Mouse (Mus musculus) forebrain, embryonic 12.5 days (tissue): ENCODE data around the gene Ccdc85b. TPM values are rescaled to one million over a fixed set of nuclear protein-coding genes. Genes with fewer than 3 reads are reported as not detected.
"Not testable (repeated sequence)": the region's sequence is repeated elsewhere in the genome, so short reads cannot be mapped to it uniquely, and the experiment has no call there.

Experiments used
- ATAC-seq: fragments of 200-750 bp; cut with Nextera tagmentation; 2 replicates; pipeline ENCODE4 v1.8.0; 2017; ENCODE audit warnings: moderate TSS enrichment; ENCODE audit not compliant: low FRiP score
- H3K27ac ChIP-seq: fragments of 300-500 bp; sonication (generic); 2 replicates; pipeline ENCODE4 v1.5.1; 2016; ENCODE audit warnings: mild to moderate bottlenecking
- H3K27me3 ChIP-seq: fragments of 300-500 bp; sonication (generic); 2 replicates; pipeline ENCODE4 v1.6.1; 2016; ENCODE audit warnings: mild to moderate bottlenecking
- H3K36me3 ChIP-seq: fragments of 300-500 bp; sonication (generic); replicated peaks from 2 replicates; pipeline ENCODE4 v1.6.1; 2016; ENCODE audit warnings: mild to moderate bottlenecking
- H3K4me1 ChIP-seq: fragments of 300-500 bp; sonication (generic); 2 replicates; pipeline ENCODE4 v1.6.1; 2016
- H3K4me2 ChIP-seq: fragments of 300-500 bp; sonication (generic); 2 replicates; pipeline ENCODE4 v1.6.1; 2016; ENCODE audit warnings: mild to moderate bottlenecking, moderate library complexity
- H3K4me3 ChIP-seq: fragments of 300-500 bp; sonication (generic); replicated peaks from 2 replicates; pipeline ENCODE4 v1.5.1; 2016; ENCODE audit warnings: mild to moderate bottlenecking
- H3K9ac ChIP-seq: fragments of 300-500 bp; sonication (generic); 2 replicates; pipeline ENCODE4 v1.6.1; 2016; ENCODE audit warnings: mild to moderate bottlenecking
- H3K9me3 ChIP-seq: fragments of 300-500 bp; sonication (generic); 2 replicates; pipeline ENCODE4 v1.6.1; 2016
- WGBS: fragments of 180-500 bp; shearing (Covaris S2); methylation state at CpG from one replicate; pipeline ENCODE4 v1.1.7; 2016; 5-methylcytosine and 5-hydroxymethylcytosine counted together
- polyA plus RNA-seq: library from polyadenylated mRNA; unstranded; fragments of >200 nt; fragmentation: Nextera tagmentation; extraction: Ambion mirVana; gene quantifications from 2 replicates; pipeline ENCODE4 v1.2.1, GENCODE M21; 2016

Ccdc85b gene
- polyA plus RNA-seq, result 8.0 and 9.0 TPM in 2 replicates

DNA sequence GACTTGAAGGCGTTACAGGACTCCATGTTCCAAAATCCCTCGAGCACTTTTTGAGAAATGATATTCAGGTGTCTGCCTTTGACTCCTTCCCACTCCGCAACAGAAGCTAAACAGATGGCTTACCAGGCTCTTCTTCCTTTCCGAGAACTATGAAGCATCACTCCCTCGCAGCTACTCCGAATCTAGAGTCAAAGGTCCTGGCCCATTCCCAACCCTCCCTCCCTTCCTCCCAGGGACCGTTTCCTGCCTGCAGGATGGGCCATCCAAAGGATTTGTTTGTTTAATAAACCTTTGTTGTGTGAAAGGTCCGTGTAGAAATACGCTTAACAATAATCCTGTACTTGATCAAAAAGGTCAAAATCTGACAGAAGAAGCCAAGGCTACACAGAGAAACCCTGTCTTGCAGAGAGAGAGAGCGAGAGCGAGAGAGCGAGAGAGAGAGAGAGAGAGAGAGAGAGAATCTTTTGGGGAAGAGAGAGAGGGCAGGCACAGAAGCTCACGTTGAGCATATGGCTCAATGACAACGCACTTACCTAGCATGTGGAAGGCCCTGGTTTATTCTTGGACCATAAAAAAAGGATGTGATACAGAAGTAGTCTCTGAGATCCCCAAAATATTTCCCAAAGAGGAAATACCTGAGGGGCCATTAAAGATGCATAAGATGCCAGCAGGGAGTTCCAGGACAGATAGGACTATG is at the start of gene Ccdc85b:
Gene Ccdc85b, minus strand, starts transcription at position 149 of the 697 bp plus-strand sequence.
- peaks cover 48% of the 10 kb centered on the region for H3K4me1 ChIP-seq
- ATAC-seq, result no peak
- peak within 1 kb of the TSS; percentile 100 for H3K4me2 ChIP-seq
- WGBS, result 16% methylated on average over 14 of the region's 14 CpGs
- no peaks in the 10 kb centered on the region for H3K9me3 ChIP-seq
- peaks cover 21% of the 10 kb centered on the region for H3K36me3 ChIP-seq
- H3K9ac ChIP-seq, result peak within 1 kb of the TSS; percentile 86
- H3K27me3 ChIP-seq, result peaks cover 18% of the 10 kb centered on the region
- peak within 1 kb of the TSS; percentile 94 for H3K27ac ChIP-seq
- H3K4me3 ChIP-seq, result peak within 1 kb of the TSS; percentile 77

- Histone ChIP-seq H3K27me3 (no peaks in the 10 kb centered on the region), H3K4me1 (no peaks in the 10 kb centered on the region), H3K9me3 (no peaks in the 10 kb centered on the region), H3K27ac (no peak within 1 kb of the TSS), H3K36me3 (peaks cover 9% of the 10 kb centered on the region; the same call in 1 of the 2 replicates), H3K9ac (no peak within 1 kb of the TSS), H3K4me3 (no peak within 1 kb of the TSS), H3K4me2 (no peak within 1 kb of the TSS)
- no peak for ATAC-seq
- 52% methylated on average over 17 of the region's 17 CpGs for WGBS
Observed at GRCm38 (mm10) chr19:5503687-5504086, 46.0 kb upstream of the Ccdc85b start, which contains the start of gene 1700020D05Rik. 1700020D05Rik (minus strand) TSS chr19:5503787.

GRCm38 (mm10) chr19:5500330-5500875 is 42.7 kb upstream of the Ccdc85b start:
- WGBS, result 90% methylated on average over 2 of the region's 2 CpGs
- H3K9ac ChIP-seq, result no peak overlapping the region
- H3K9me3 ChIP-seq, result no peaks in the 10 kb centered on the region
- H3K4me1 ChIP-seq, result no peaks in the 10 kb centered on the region
- H3K36me3 ChIP-seq, result peaks cover 39% of the 10 kb centered on the region
- H3K4me3 ChIP-seq, result no peak overlapping the region
- H3K27ac ChIP-seq, result no peak overlapping the region
- ATAC-seq, result no peak
- no peaks in the 10 kb centered on the region for H3K27me3 ChIP-seq
- H3K4me2 ChIP-seq, result no peak overlapping the region

- H3K27ac ChIP-seq, result no peak overlapping the region
- no peaks in the 10 kb centered on the region for H3K27me3 ChIP-seq
- H3K36me3 ChIP-seq, result peaks cover 61% of the 10 kb centered on the region
- H3K4me1 ChIP-seq, result peaks cover 16% of the 10 kb centered on the region
- no peaks in the 10 kb centered on the region for H3K9me3 ChIP-seq
- WGBS, result 89% methylated on average over 16 of the region's 16 CpGs
- no peak overlapping the region for H3K9ac ChIP-seq
- no peak for ATAC-seq
- no peak overlapping the region for H3K4me2 ChIP-seq
- no peak overlapping the region for H3K4me3 ChIP-seq
Observed at GRCm38 (mm10) chr19:5496052-5496370, 38.3 kb upstream of the Ccdc85b start.

DNA sequence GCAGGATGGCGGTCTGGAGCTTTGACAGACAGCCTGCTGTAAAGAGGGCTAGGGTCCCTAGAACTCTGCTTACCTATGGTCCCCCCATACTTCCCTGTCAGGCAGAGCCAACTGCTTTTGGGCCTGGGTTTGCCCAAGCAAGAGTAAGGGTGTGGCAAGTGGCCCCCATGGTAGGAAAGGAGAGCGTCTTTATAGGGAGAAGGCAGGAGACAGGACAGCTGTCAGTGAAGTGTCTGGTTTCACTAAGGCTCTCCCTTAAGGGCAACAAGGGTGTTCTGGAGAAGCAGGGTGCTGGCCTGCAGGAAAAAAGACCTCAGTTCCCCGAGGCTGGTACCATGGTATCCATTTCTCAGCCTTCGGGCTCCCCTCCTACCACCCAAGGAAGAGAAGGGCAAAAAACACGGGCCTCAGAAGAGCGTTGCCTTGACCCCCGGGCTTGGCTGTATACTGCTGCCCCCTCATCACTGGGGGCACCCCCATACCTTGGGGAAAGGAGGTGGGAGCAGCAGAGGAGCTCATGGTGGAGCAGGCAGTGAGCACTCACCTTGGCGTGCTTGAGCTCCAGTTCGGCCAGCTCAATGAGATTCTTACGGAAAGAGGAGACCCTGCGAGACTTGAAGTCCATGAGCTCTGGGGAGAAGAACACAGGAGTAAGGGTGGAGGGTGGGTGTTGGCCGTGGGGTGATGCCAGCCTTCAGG is 37.8 kb upstream of the Ccdc85b start:
- 86% methylated on average over 12 of the region's 12 CpGs for WGBS
- Histone ChIP-seq H3K9ac (no peak overlapping the region), H3K4me1 (peaks cover 16% of the 10 kb centered on the region), H3K36me3 (peaks cover 61% of the 10 kb centered on the region), H3K4me2 (no peak overlapping the region), H3K4me3 (no peak overlapping the region), H3K27ac (0 out of 2 replicates have a peak overlapping the region, but pooled peaks have one; percentile 6), H3K27me3 (no peaks in the 10 kb centered on the region), H3K9me3 (no peaks in the 10 kb centered on the region)
- no peak for ATAC-seq

DNA sequence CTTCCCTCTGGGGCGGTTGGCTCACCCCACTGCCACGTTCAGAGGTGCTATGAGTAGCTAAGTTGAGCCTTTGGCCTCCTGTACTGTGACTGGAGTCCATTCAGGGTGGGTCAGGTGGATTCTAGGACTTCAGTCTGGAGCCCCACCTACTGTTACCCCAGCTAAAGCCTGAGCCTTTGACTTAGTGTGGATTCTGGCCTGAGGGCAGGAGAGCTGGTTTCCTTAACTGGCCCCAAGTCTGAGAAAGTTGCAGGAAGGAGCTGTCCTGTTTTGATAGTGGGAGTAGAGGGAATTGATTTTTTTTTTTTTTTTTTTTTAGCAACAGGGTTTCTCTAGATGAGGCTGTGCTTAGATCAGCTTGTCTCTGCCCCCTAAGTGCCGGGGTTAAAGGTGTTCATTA is 36.6 kb upstream of the Ccdc85b start:
- Histone ChIP-seq H3K9me3 (no peaks in the 10 kb centered on the region), H3K9ac (no peak overlapping the region), H3K27ac (no peak overlapping the region), H3K4me3 (no peak overlapping the region), H3K4me1 (peaks cover 22% of the 10 kb centered on the region), H3K4me2 (no peak overlapping the region), H3K36me3 (peaks cover 61% of the 10 kb centered on the region), H3K27me3 (no peaks in the 10 kb centered on the region)
- WGBS, result 89% methylated on average over 3 of the region's 3 CpGs
- ATAC-seq, result no peak

GRCm38 (mm10) chr19:5493301-5493721 is 35.6 kb upstream of the Ccdc85b start:
- H3K4me3 ChIP-seq, H3K9me3 ChIP-seq, H3K9ac ChIP-seq, H3K27me3 ChIP-seq, H3K4me2 ChIP-seq, ATAC-seq, H3K27ac ChIP-seq: not testable (repeated sequence)
- Histone ChIP-seq H3K4me1 (peaks cover 28% of the 10 kb centered on the region), H3K36me3 (peaks cover 60% of the 10 kb centered on the region)
- WGBS, result 79% methylated on average over 9 of the region's 9 CpGs

DNA sequence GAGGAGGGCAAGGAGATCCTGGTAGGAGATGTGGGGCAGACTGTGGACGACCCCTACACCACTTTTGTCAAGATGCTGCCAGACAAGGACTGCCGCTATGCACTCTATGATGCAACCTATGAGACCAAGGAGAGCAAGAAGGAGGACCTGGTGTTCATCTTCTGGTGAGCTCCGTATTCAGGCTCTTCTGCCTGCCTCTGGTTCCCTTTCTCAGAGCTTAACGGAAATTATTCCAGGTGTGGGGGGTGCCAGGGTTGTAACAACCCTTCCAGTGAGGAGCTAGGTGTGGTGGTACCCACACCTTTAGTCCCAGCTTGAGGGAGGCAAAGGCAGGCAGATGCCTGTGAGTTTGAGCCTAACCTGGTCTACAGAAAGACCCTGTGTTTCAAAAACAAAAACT is 34.9 kb upstream of the Ccdc85b start:
- no peaks in the 10 kb centered on the region for H3K27me3 ChIP-seq
- no peak overlapping the region; the same call in 1 of the 2 replicates for H3K4me2 ChIP-seq
- no peaks in the 10 kb centered on the region for H3K9me3 ChIP-seq
- 87% methylated on average over 4 of the region's 4 CpGs for WGBS
- H3K4me1 ChIP-seq, result peaks cover 31% of the 10 kb centered on the region
- H3K4me3 ChIP-seq, result no peak overlapping the region
- no peak for ATAC-seq
- H3K36me3 ChIP-seq, result peaks cover 53% of the 10 kb centered on the region
- H3K27ac ChIP-seq, result no peak overlapping the region
- H3K9ac ChIP-seq, result no peak overlapping the region

- Histone ChIP-seq H3K4me1 (peaks cover 46% of the 10 kb centered on the region), H3K9me3 (no peaks in the 10 kb centered on the region), H3K27me3 (no peaks in the 10 kb centered on the region), H3K4me2 (peak overlapping the region; percentile 79), H3K4me3 (peak overlapping the region; percentile 96), H3K27ac (peak overlapping the region; percentile 100), H3K9ac (peak overlapping the region; percentile 95), H3K36me3 (peaks cover 40% of the 10 kb centered on the region)
- ATAC-seq, result peak; percentile 31
- WGBS, result under 1% methylated on average over 59 of the region's 59 CpGs
Observed at GRCm38 (mm10) chr19:5490898-5491708, 33.4 kb upstream of the Ccdc85b start.

- ATAC-seq, result peak; percentile 74
- H3K9ac ChIP-seq, result peak within 1 kb of the TSS; percentile 95
- peaks cover 40% of the 10 kb centered on the region for H3K36me3 ChIP-seq
- H3K4me2 ChIP-seq, result peak within 1 kb of the TSS; percentile 79
- H3K9me3 ChIP-seq, result no peaks in the 10 kb centered on the region
- no peaks in the 10 kb centered on the region for H3K27me3 ChIP-seq
- peak within 1 kb of the TSS; percentile 96 for H3K4me3 ChIP-seq
- H3K27ac ChIP-seq, result peak within 1 kb of the TSS; percentile 100
- WGBS, result under 1% methylated on average over 61 of the region's 62 CpGs
- H3K4me1 ChIP-seq, result peaks cover 46% of the 10 kb centered on the region
Observed at GRCm38 (mm10) chr19:5490313-5490897, 32.7 kb upstream of the Ccdc85b start, which contains the start of gene Cfl1. Cfl1 (plus strand) TSS chr19:5490455.

DNA sequence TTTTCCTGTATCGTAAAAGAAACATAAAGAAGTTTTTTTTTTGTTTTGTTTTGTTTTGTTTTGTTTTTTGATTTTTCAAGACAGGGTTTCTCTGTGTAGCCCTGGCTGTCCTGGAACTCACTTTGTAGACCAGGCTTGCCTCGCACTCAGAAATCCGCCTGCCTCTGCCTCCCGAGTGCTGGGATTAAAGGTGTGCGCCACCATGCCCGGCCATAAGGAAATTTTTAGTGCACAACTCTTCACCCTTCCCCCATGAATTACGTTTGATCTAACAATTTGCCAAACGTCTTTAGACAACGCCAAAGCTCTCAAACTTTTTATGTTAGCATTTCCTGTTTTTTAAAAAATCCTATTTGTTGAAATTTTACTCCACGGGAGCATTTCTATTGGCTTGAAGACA is 32.0 kb upstream of the Ccdc85b start:
- 57% methylated on average over 10 of the region's 10 CpGs for WGBS
- not testable (repeated sequence) for ATAC-seq, H3K27me3 ChIP-seq, H3K9me3 ChIP-seq, H3K9ac ChIP-seq
- Histone ChIP-seq H3K27ac (peak overlapping the region; percentile 100), H3K36me3 (peaks cover 42% of the 10 kb centered on the region), H3K4me1 (peaks cover 46% of the 10 kb centered on the region), H3K4me3 (peak overlapping the region; percentile 96), H3K4me2 (peak overlapping the region; percentile 79)
